Mouse (Mus musculus) left cerebral cortex, postnatal 25 days (tissue): ENCODE results near the gene Atp1b3. TPM values are rescaled to one million over a fixed set of nuclear protein-coding genes. Genes with fewer than 3 reads are reported as not detected.
"Not testable (repeated sequence)": the region's sequence is repeated elsewhere in the genome, so short reads cannot be mapped to it uniquely, and the experiment has no call there.

Experiments
- DNase-seq, 2 experiments: peaks; one replicate each; pipeline ENCODE4 v3.0.0; 2022; ENCODE audit warnings: low spot score in 2 of 2, mixed read lengths in 1 of 2
- intact Hi-C: fragments of 180-260 bp; cut with DNase I; formaldehyde crosslinking; loops from one replicate; pipeline ENCODE4 v1.15.1; 2025
- total RNA-seq, 2 experiments: library from RNA; stranded (reverse); gene quantifications; 2 replicates each; pipeline ENCODE4 v1.2.3; 2021

Gene Atp1b3
- total RNA-seq, 2 experiments from 2014 or later: 80.7 to 95.5 TPM

GRCm38 (mm10) chr9:96369654-96370384, 5.6 kb upstream of the Atp1b3 start:
- intact Hi-C loops: no loop called here
- no peak for DNase-seq

GRCm38 (mm10) chr9:96365271-96365872, 1.1 kb upstream of the Atp1b3 start:
- intact Hi-C loops: no loop called here
- DNase-seq: no peak

- intact Hi-C loops: loop anchor here (1.0 to 5.0 kb wide), 3 partner anchors 74 to 169 kb away; partner anchors contain the start of gene Rnf7
- DNase-seq: peak; percentile 59 to 61
Measured at GRCm38 (mm10) chr9:96363581-96364140, 581 bp downstream of the Atp1b3 start.

GRCm38 (mm10) chr9:96360056-96360455, 4.2 kb downstream of the Atp1b3 start:
- no peak for DNase-seq
- intact Hi-C loops: loop anchor here (5.0 kb wide), 2 partner anchors 77 to 172 kb away; no protein-coding TSS in a partner anchor

- intact Hi-C loops: loop anchor here (5.0 to 10.0 kb wide), 2 partner anchors 139 to 301 kb away; no protein-coding TSS in a partner anchor
- no peak for DNase-seq
Measured at GRCm38 (mm10) chr9:96353799-96354198, 10.4 kb downstream of the Atp1b3 start.

GRCm38 (mm10) chr9:96353121-96353769, 11.0 kb downstream of the Atp1b3 start:
- DNase-seq: no peak
- intact Hi-C loops: loop anchor here (5.0 to 10.0 kb wide), 2 partner anchors 139 to 302 kb away; no protein-coding TSS in a partner anchor

GRCm38 (mm10) chr9:96351771-96352170, 12.5 kb downstream of the Atp1b3 start:
- not testable (repeated sequence) for DNase-seq

GRCm38 (mm10) chr9:96350476-96350875, 13.8 kb downstream of the Atp1b3 start:
- intact Hi-C loops: loop anchor here (5.0 to 10.0 kb wide), 2 partner anchors 142 to 304 kb away; no protein-coding TSS in a partner anchor

More at GRCm38 (mm10) chr9:96351771-96352170, 12.5 kb downstream of the Atp1b3 start:
- intact Hi-C loops: loop anchor here (5.0 to 10.0 kb wide), 2 partner anchors 141 to 303 kb away; no protein-coding TSS in a partner anchor

GRCm38 (mm10) chr9:96350010-96350409, 14.2 kb downstream of the Atp1b3 start:
- DNase-seq: peak; percentile 44 to 66
- intact Hi-C loops: loop anchor here (5.0 to 10.0 kb wide), 2 partner anchors 142 to 305 kb away; no protein-coding TSS in a partner anchor

More at GRCm38 (mm10) chr9:96350476-96350875, 13.8 kb downstream of the Atp1b3 start:
- no peak for DNase-seq

- intact Hi-C loops: no loop called here
- no peak for DNase-seq
Measured at GRCm38 (mm10) chr9:96348885-96349284, 15.4 kb downstream of the Atp1b3 start.

- no peak for DNase-seq
- intact Hi-C loops: no loop called here
Measured at GRCm38 (mm10) chr9:96345750-96346149, 18.5 kb downstream of the Atp1b3 start.

- no peak for DNase-seq
- intact Hi-C loops: no loop called here
Measured at GRCm38 (mm10) chr9:96331146-96331545, 33.1 kb downstream of the Atp1b3 start.

GRCm38 (mm10) chr9:96328226-96328625, 36.0 kb downstream of the Atp1b3 start:
- no peak for DNase-seq
- intact Hi-C loops: no loop called here

GRCm38 (mm10) chr9:96326496-96326923, 37.7 kb downstream of the Atp1b3 start:
- no peak for DNase-seq
- intact Hi-C loops: no loop called here

- intact Hi-C loops: no loop called here
- DNase-seq: no peak
Measured at GRCm38 (mm10) chr9:96324502-96324901, 39.7 kb downstream of the Atp1b3 start.

GRCm38 (mm10) chr9:96322411-96323152, 41.7 kb downstream of the Atp1b3 start:
- DNase-seq: no peak
- intact Hi-C loops: no loop called here

- DNase-seq: peak; percentile 31 to 62
- intact Hi-C loops: no loop called here
Measured at GRCm38 (mm10) chr9:96320551-96320980, 43.7 kb downstream of the Atp1b3 start.

- DNase-seq: no peak
- intact Hi-C loops: no loop called here
Measured at GRCm38 (mm10) chr9:96319333-96319732, 44.9 kb downstream of the Atp1b3 start.

GRCm38 (mm10) chr9:96312074-96312473, 52.2 kb downstream of the Atp1b3 start:
- intact Hi-C loops: no loop called here
- DNase-seq: no peak
